Mouse (Mus musculus): ENCODE results near the gene Aida. TPM values are rescaled to one million over a fixed set of nuclear protein-coding genes. Genes with fewer than 3 reads are reported as not detected.
A peak's percentile ranks its signal among the peaks of the same experiment; 100 is the strongest.

The Aida gene
- polyA plus RNA-seq, 1 experiment from 2014 or later: 51.7 TPM

- no peak overlapping the region for H3K4me2 ChIP-seq (ENCODE audit: low read length)
- H3K27ac ChIP-seq (ENCODE audit: low read length): no peak overlapping the region
- no peak overlapping the region for H3K4me3 ChIP-seq (replicated peaks; ENCODE audit: low read length)
- WGBS: 80% methylated on average over 3 of the region's 3 CpGs
- no peaks in the 10 kb centered on the region for H3K4me1 ChIP-seq (replicated peaks; ENCODE audit: control insufficient read depth, insufficient read depth, low read length)
- H3K9ac ChIP-seq (replicated peaks; ENCODE audit: low read depth, low read length): no peak overlapping the region
- ATAC-seq: no peak
- H3K27me3 ChIP-seq (replicated peaks; ENCODE audit: control insufficient read depth, insufficient read depth, low read length): no peaks in the 10 kb centered on the region
- H3K36me3 ChIP-seq (ENCODE audit: control insufficient read depth, insufficient read depth): peaks cover 7% of the 10 kb centered on the region; the same call in 1 of the 2 replicates
- H3K9me3 ChIP-seq (ENCODE audit: control insufficient read depth, low read length): no peaks in the 10 kb centered on the region
Measured at GRCm38 (mm10) chr1:183274385-183274784, 22.0 kb upstream of the Aida start.

- Histone ChIP-seq H3K27me3 (replicated peaks; ENCODE audit: control insufficient read depth, insufficient read depth, low read length) (no peaks in the 10 kb centered on the region), H3K27ac (ENCODE audit: low read length) (no peak overlapping the region), H3K4me3 (replicated peaks; ENCODE audit: low read length) (no peak overlapping the region), H3K4me2 (ENCODE audit: low read length) (no peak overlapping the region), H3K4me1 (replicated peaks; ENCODE audit: control insufficient read depth, insufficient read depth, low read length) (no peaks in the 10 kb centered on the region), H3K36me3 (ENCODE audit: control insufficient read depth, insufficient read depth) (peaks cover 7% of the 10 kb centered on the region; the same call in 1 of the 2 replicates), H3K9ac (replicated peaks; ENCODE audit: low read depth, low read length) (no peak overlapping the region), H3K9me3 (ENCODE audit: control insufficient read depth, low read length) (no peaks in the 10 kb centered on the region)
- 83% methylated on average over 5 of the region's 5 CpGs for WGBS
- ATAC-seq: no peak
Measured at GRCm38 (mm10) chr1:183275763-183276162, 20.6 kb upstream of the Aida start.

GRCm38 (mm10) chr1:183288351-183288750 lies 8.0 kb upstream of the Aida start:
- 89% methylated on average over 3 of the region's 3 CpGs for WGBS
- H3K36me3 ChIP-seq (ENCODE audit: control insufficient read depth, insufficient read depth): peaks cover 44% of the 10 kb centered on the region

GRCm38 (mm10) chr1:183289576-183289975 lies 6.8 kb upstream of the Aida start:
- H3K9ac ChIP-seq (replicated peaks; ENCODE audit: low read depth, low read length): no peak overlapping the region
- WGBS: 92% methylated on average over 4 of the region's 4 CpGs
- no peak overlapping the region for H3K4me3 ChIP-seq (replicated peaks; ENCODE audit: low read length)
- H3K4me1 ChIP-seq (replicated peaks; ENCODE audit: control insufficient read depth, insufficient read depth, low read length): no peaks in the 10 kb centered on the region
- H3K27me3 ChIP-seq (replicated peaks; ENCODE audit: control insufficient read depth, insufficient read depth, low read length): no peaks in the 10 kb centered on the region
- no peak for ATAC-seq
- no peak overlapping the region for H3K27ac ChIP-seq (ENCODE audit: low read length)
- no peaks in the 10 kb centered on the region for H3K9me3 ChIP-seq (ENCODE audit: control insufficient read depth, low read length)
- peaks cover 44% of the 10 kb centered on the region for H3K36me3 ChIP-seq (ENCODE audit: control insufficient read depth, insufficient read depth)
- H3K4me2 ChIP-seq (ENCODE audit: low read length): no peak overlapping the region

More at GRCm38 (mm10) chr1:183288351-183288750, 8.0 kb upstream of the Aida start:
- Histone ChIP-seq H3K4me1 (replicated peaks; ENCODE audit: control insufficient read depth, insufficient read depth, low read length) (no peaks in the 10 kb centered on the region), H3K27me3 (replicated peaks; ENCODE audit: control insufficient read depth, insufficient read depth, low read length) (no peaks in the 10 kb centered on the region), H3K9ac (replicated peaks; ENCODE audit: low read depth, low read length) (no peak overlapping the region), H3K4me3 (replicated peaks; ENCODE audit: low read length) (no peak overlapping the region), H3K4me2 (ENCODE audit: low read length) (no peak overlapping the region), H3K27ac (ENCODE audit: low read length) (no peak overlapping the region), H3K9me3 (ENCODE audit: control insufficient read depth, low read length) (no peaks in the 10 kb centered on the region)
- no peak for ATAC-seq

GRCm38 (mm10) chr1:183296877-183297383 lies 540 bp downstream of the Aida start, which contains the start of gene Brox:
Gene Brox (minus strand): TSS chr1:183297269.
- Histone ChIP-seq H3K27ac (ENCODE audit: low read length) (peak within 1 kb of the TSS; percentile 60), H3K4me2 (ENCODE audit: low read length) (peak within 1 kb of the TSS; percentile 52), H3K27me3 (replicated peaks; ENCODE audit: control insufficient read depth, insufficient read depth, low read length) (no peaks in the 10 kb centered on the region), H3K9me3 (ENCODE audit: control insufficient read depth, low read length) (no peaks in the 10 kb centered on the region), H3K4me3 (replicated peaks; ENCODE audit: low read length) (peak within 1 kb of the TSS; percentile 51), H3K9ac (replicated peaks; ENCODE audit: low read depth, low read length) (peak within 1 kb of the TSS; percentile 56), H3K4me1 (replicated peaks; ENCODE audit: control insufficient read depth, insufficient read depth, low read length) (no peaks in the 10 kb centered on the region), H3K36me3 (ENCODE audit: control insufficient read depth, insufficient read depth) (peaks cover 6% of the 10 kb centered on the region; the same call in 1 of the 2 replicates)
- peak; percentile 94 for ATAC-seq
- under 1% methylated on average over 39 of the region's 39 CpGs for WGBS

GRCm38 (mm10) chr1:183297473-183297885 lies 1.1 kb downstream of the Aida start:
- no peak; the same call in none of the 2 replicates for ATAC-seq
- H3K36me3 ChIP-seq (ENCODE audit: control insufficient read depth, insufficient read depth): peaks cover 6% of the 10 kb centered on the region; the same call in 1 of the 2 replicates
- H3K27ac ChIP-seq (ENCODE audit: low read length): no peak overlapping the region
- peak overlapping the region; percentile 56 for H3K9ac ChIP-seq (replicated peaks; ENCODE audit: low read depth, low read length)
- under 1% methylated on average over 28 of the region's 30 CpGs for WGBS
- H3K27me3 ChIP-seq (replicated peaks; ENCODE audit: control insufficient read depth, insufficient read depth, low read length): no peaks in the 10 kb centered on the region
- no peaks in the 10 kb centered on the region for H3K4me1 ChIP-seq (replicated peaks; ENCODE audit: control insufficient read depth, insufficient read depth, low read length)
- H3K9me3 ChIP-seq (ENCODE audit: control insufficient read depth, low read length): no peaks in the 10 kb centered on the region
- H3K4me2 ChIP-seq (ENCODE audit: low read length): peak overlapping the region; percentile 52
- peak overlapping the region; percentile 51 for H3K4me3 ChIP-seq (replicated peaks; ENCODE audit: low read length)

- Histone ChIP-seq H3K9me3 (ENCODE audit: control insufficient read depth, low read length) (no peaks in the 10 kb centered on the region), H3K27me3 (replicated peaks; ENCODE audit: control insufficient read depth, insufficient read depth, low read length) (no peaks in the 10 kb centered on the region), H3K27ac (ENCODE audit: low read length) (no peak overlapping the region), H3K9ac (replicated peaks; ENCODE audit: low read depth, low read length) (peak overlapping the region; percentile 56), H3K4me3 (replicated peaks; ENCODE audit: low read length) (peak overlapping the region; percentile 51), H3K4me1 (replicated peaks; ENCODE audit: control insufficient read depth, insufficient read depth, low read length) (no peaks in the 10 kb centered on the region), H3K36me3 (ENCODE audit: control insufficient read depth, insufficient read depth) (peaks cover 6% of the 10 kb centered on the region; the same call in 1 of the 2 replicates), H3K4me2 (ENCODE audit: low read length) (peak overlapping the region; percentile 52)
- ATAC-seq: no peak; the same call in 1 of the 2 replicates
- 0% methylated on average over 20 of the region's 20 CpGs for WGBS
Measured at GRCm38 (mm10) chr1:183297886-183298489, 1.6 kb downstream of the Aida start.

- Histone ChIP-seq H3K9me3 (ENCODE audit: control insufficient read depth, low read length) (no peaks in the 10 kb centered on the region), H3K36me3 (ENCODE audit: control insufficient read depth, insufficient read depth) (no peaks in the 10 kb centered on the region), H3K4me3 (replicated peaks; ENCODE audit: low read length) (no peak overlapping the region), H3K4me2 (ENCODE audit: low read length) (no peak overlapping the region), H3K27ac (ENCODE audit: low read length) (no peak overlapping the region), H3K4me1 (replicated peaks; ENCODE audit: control insufficient read depth, insufficient read depth, low read length) (no peaks in the 10 kb centered on the region), H3K27me3 (replicated peaks; ENCODE audit: control insufficient read depth, insufficient read depth, low read length) (no peaks in the 10 kb centered on the region), H3K9ac (replicated peaks; ENCODE audit: low read depth, low read length) (no peak overlapping the region)
- no peak for ATAC-seq
- WGBS: 88% methylated on average over 6 of the region's 6 CpGs
Measured at GRCm38 (mm10) chr1:183299161-183299560, 2.8 kb downstream of the Aida start.

GRCm38 (mm10) chr1:183307555-183307954 lies 11.2 kb downstream of the Aida start:
- Histone ChIP-seq H3K4me3 (replicated peaks; ENCODE audit: low read length) (no peak overlapping the region), H3K9ac (replicated peaks; ENCODE audit: low read depth, low read length) (no peak overlapping the region), H3K9me3 (ENCODE audit: control insufficient read depth, low read length) (no peaks in the 10 kb centered on the region), H3K4me1 (replicated peaks; ENCODE audit: control insufficient read depth, insufficient read depth, low read length) (no peaks in the 10 kb centered on the region), H3K36me3 (ENCODE audit: control insufficient read depth, insufficient read depth) (peaks cover 2% of the 10 kb centered on the region; the same call in 1 of the 2 replicates), H3K27ac (ENCODE audit: low read length) (no peak overlapping the region), H3K4me2 (ENCODE audit: low read length) (no peak overlapping the region), H3K27me3 (replicated peaks; ENCODE audit: control insufficient read depth, insufficient read depth, low read length) (no peaks in the 10 kb centered on the region)
- ATAC-seq: no peak
- WGBS: 79% methylated on average over 3 of the region's 3 CpGs

Data from forebrain, embryonic 16.5 days (tissue).